Mouse (Mus musculus) midbrain, embryonic 11.5 days (tissue): ENCODE data around the gene Tox2. TPM values are rescaled to one million over a fixed set of nuclear protein-coding genes. Genes with fewer than 3 reads are reported as not detected.
A peak's percentile ranks its signal among the peaks of the same experiment; 100 is the strongest.

ENCODE experiments used
- ATAC-seq: fragments of 200-750 bp; cut with Nextera tagmentation; 2 replicates; pipeline ENCODE4 v1.8.0; 2017; ENCODE audit warnings: moderate TSS enrichment, moderate library complexity; ENCODE audit not compliant: low FRiP score
- DNase-seq: peaks from one replicate; pipeline ENCODE4 v3.0.0; 2015; ENCODE audit warnings: low spot score; ENCODE audit errors: missing footprints
- H3K27ac ChIP-seq: fragments of 300-500 bp; sonication (generic); 2 replicates; pipeline ENCODE4 v1.5.1; 2014; ENCODE audit warnings: low read depth, low read length
- H3K27me3 ChIP-seq: fragments of 300-500 bp; sonication (generic); 2 replicates; pipeline ENCODE4 v1.6.1; 2014; ENCODE audit warnings: mild to moderate bottlenecking, low read length, moderate library complexity, mixed read lengths; ENCODE audit not compliant: control insufficient read depth, insufficient read depth
- H3K36me3 ChIP-seq: fragments of 300-500 bp; sonication (generic); 2 replicates; pipeline ENCODE4 v1.6.1; 2014; ENCODE audit warnings: mild to moderate bottlenecking, low read length, moderate library complexity, mixed read lengths; ENCODE audit not compliant: control insufficient read depth, insufficient read depth
- H3K4me1 ChIP-seq: fragments of 300-500 bp; sonication (generic); 2 replicates; pipeline ENCODE4 v1.6.1; 2014; ENCODE audit warnings: low read length; ENCODE audit not compliant: control insufficient read depth, insufficient read depth
- H3K4me2 ChIP-seq: fragments of 300-500 bp; sonication (generic); 2 replicates; pipeline ENCODE4 v1.6.1; 2014; ENCODE audit warnings: mild to moderate bottlenecking, moderate library complexity
- H3K4me3 ChIP-seq: fragments of 300-500 bp; sonication (generic); 2 replicates; pipeline ENCODE4 v1.5.1; 2014; ENCODE audit warnings: low read depth, low read length
- H3K9ac ChIP-seq: fragments of 300-500 bp; sonication (generic); 2 replicates; pipeline ENCODE4 v1.6.1; 2014; ENCODE audit warnings: low read length
- H3K9me3 ChIP-seq: fragments of 300-500 bp; sonication (generic); 2 replicates; pipeline ENCODE4 v1.6.1; 2016; ENCODE audit warnings: low read length; ENCODE audit not compliant: control insufficient read depth
- WGBS: fragments of 180-500 bp; shearing (Covaris S2); extraction: QIAGEN DNeasy Blood & Tissue Kit; methylation state at CpG from one replicate; pipeline ENCODE4 v1.1.7; 2014; 5-methylcytosine and 5-hydroxymethylcytosine counted together
- polyA plus RNA-seq: library from polyadenylated mRNA; unstranded; fragments of >200 nt; fragmentation: Nextera tagmentation; extraction: Ambion mirVana; gene quantifications from 2 replicates; pipeline ENCODE4 v1.2.1, GENCODE M21; 2014

The Tox2 gene
- polyA plus RNA-seq, 1 experiment from 2014 or later: 38.2 TPM

GRCm38 (mm10) chr2:163237999-163238529 is 35.1 kb downstream of the Tox2 start:
- no peaks in the 10 kb centered on the region for H3K27me3 ChIP-seq
- H3K4me2 ChIP-seq: no peak overlapping the region
- no peaks in the 10 kb centered on the region for H3K36me3 ChIP-seq
- H3K9me3 ChIP-seq: no peaks in the 10 kb centered on the region
- peaks cover 13% of the 10 kb centered on the region for H3K4me1 ChIP-seq
- no peak overlapping the region for H3K27ac ChIP-seq
- no peak for DNase-seq
- 88% methylated on average over 12 of the region's 12 CpGs for WGBS
- peak; percentile 52 for ATAC-seq
- H3K4me3 ChIP-seq: no peak overlapping the region
- H3K9ac ChIP-seq: no peak overlapping the region

DNA sequence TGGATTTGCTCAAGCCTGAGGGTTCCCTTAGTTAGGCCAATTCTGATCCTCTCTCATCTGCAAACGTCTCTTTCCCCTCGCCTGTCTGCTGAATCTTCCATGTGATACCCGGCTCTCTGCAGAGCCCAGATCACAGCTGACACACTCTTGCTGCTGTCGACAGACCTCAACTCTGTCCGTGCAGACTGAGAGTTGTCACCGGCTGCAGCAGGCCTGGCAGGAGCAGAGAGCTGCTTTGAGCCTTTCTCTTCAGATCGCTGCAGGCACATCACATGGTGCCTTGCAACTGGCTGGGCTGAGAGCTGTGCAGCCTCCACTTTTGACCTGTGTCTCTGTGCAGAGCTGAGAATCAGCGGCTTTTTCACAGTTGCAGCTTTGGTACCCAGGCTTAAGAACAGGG is 37.0 kb downstream of the Tox2 start:
- Histone ChIP-seq H3K4me3 (no peak overlapping the region), H3K4me1 (peaks cover 23% of the 10 kb centered on the region), H3K27ac (no peak overlapping the region), H3K36me3 (no peaks in the 10 kb centered on the region), H3K27me3 (no peaks in the 10 kb centered on the region), H3K4me2 (no peak overlapping the region), H3K9ac (no peak overlapping the region), H3K9me3 (no peaks in the 10 kb centered on the region)
- ATAC-seq: no peak
- 73% methylated on average over 8 of the region's 8 CpGs for WGBS
- no peak for DNase-seq

DNA sequence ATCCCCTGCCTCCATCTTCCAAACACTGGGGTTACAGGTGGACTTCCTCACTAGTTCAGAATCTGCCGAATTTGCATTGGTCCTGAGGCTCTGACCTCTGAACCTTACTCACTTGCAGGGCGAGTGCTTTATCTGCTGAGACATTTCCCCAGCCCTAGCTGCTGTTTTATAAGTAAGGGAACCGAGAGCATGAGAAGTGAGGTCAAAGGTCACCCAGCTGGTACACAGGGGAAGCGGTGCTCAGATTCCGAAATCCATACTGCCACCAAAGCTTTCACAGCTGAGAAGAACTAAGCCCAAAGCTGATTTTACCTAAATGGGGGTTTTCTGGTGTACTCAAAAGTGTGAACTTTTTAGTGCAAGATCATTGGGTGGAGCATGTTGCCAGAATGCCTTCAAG is 38.9 kb downstream of the Tox2 start:
- Histone ChIP-seq H3K4me3 (no peak overlapping the region), H3K4me1 (peaks cover 17% of the 10 kb centered on the region), H3K4me2 (no peak overlapping the region), H3K9me3 (no peaks in the 10 kb centered on the region), H3K27me3 (no peaks in the 10 kb centered on the region), H3K36me3 (no peaks in the 10 kb centered on the region), H3K9ac (no peak overlapping the region), H3K27ac (no peak overlapping the region)
- ATAC-seq: no peak
- peak; percentile 90 for DNase-seq
- WGBS: 8% methylated on average over 5 of the region's 5 CpGs

GRCm38 (mm10) chr2:163243917-163244852 is 41.3 kb downstream of the Tox2 start:
- Histone ChIP-seq H3K9ac (no peak overlapping the region), H3K4me3 (no peak overlapping the region), H3K4me1 (peaks cover 17% of the 10 kb centered on the region), H3K27me3 (no peaks in the 10 kb centered on the region), H3K36me3 (no peaks in the 10 kb centered on the region), H3K9me3 (no peaks in the 10 kb centered on the region), H3K27ac (no peak overlapping the region), H3K4me2 (no peak overlapping the region)
- 0 out of 2 replicates have a peak, but pooled peaks have one; percentile 15 for ATAC-seq
- no peak for DNase-seq
- 61% methylated on average over 12 of the region's 12 CpGs for WGBS

GRCm38 (mm10) chr2:163248912-163249311 is 46.0 kb downstream of the Tox2 start:
- H3K4me2 ChIP-seq: no peak overlapping the region
- DNase-seq (no peak), ATAC-seq (no peak)
- no peak overlapping the region for H3K9ac ChIP-seq
- H3K36me3 ChIP-seq: no peaks in the 10 kb centered on the region
- WGBS: 85% methylated on average over 7 of the region's 7 CpGs
- H3K27me3 ChIP-seq: no peaks in the 10 kb centered on the region
- H3K4me1 ChIP-seq: peaks cover 8% of the 10 kb centered on the region
- H3K9me3 ChIP-seq: no peaks in the 10 kb centered on the region
- no peak overlapping the region for H3K27ac ChIP-seq
- no peak overlapping the region for H3K4me3 ChIP-seq

- Histone ChIP-seq H3K4me2 (no peak overlapping the region), H3K4me1 (no peaks in the 10 kb centered on the region), H3K4me3 (no peak overlapping the region), H3K36me3 (no peaks in the 10 kb centered on the region), H3K9me3 (no peaks in the 10 kb centered on the region), H3K27me3 (no peaks in the 10 kb centered on the region), H3K27ac (no peak overlapping the region), H3K9ac (no peak overlapping the region)
- WGBS: 93% methylated on average over 2 of the region's 2 CpGs
- DNase-seq: no peak
- no peak for ATAC-seq
These were observed 49.7 kb downstream of the Tox2 start for GRCm38 (mm10) chr2:163252645-163253044.

GRCm38 (mm10) chr2:163253248-163254099 is 50.5 kb downstream of the Tox2 start:
- ATAC-seq (no peak), DNase-seq (no peak)
- Histone ChIP-seq H3K9ac (no peak overlapping the region), H3K27me3 (no peaks in the 10 kb centered on the region), H3K36me3 (no peaks in the 10 kb centered on the region), H3K27ac (peak overlapping the region; percentile 7; the same call in 1 of the 2 replicates), H3K4me3 (no peak overlapping the region), H3K4me1 (no peaks in the 10 kb centered on the region), H3K4me2 (no peak overlapping the region), H3K9me3 (no peaks in the 10 kb centered on the region)
- 86% methylated on average over 22 of the region's 22 CpGs for WGBS

DNA sequence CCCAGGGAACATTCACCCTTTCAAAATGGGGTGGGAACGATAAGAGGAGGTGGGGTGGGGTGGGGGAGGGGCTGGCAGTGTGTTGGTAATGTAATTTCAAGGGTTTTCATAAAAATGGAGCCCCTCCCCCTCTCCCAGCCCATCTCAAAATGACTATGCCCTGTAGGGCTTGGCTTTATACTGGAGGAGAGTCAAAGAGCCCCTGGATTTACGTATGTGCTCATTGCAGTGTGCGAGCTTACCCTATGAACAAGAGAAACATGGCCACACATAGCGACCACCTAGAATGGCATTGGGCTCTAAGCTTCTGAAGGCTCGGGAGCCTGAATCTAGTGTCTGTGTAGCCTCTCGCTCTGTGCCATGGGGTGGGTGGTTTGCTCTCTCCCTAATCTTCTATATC is 51.3 kb downstream of the Tox2 start:
- ATAC-seq: no peak

More for the DNA sequence above, 51.3 kb downstream of the Tox2 start:
- no peaks in the 10 kb centered on the region for H3K4me1 ChIP-seq
- H3K9me3 ChIP-seq: no peaks in the 10 kb centered on the region
- WGBS: 88% methylated on average over 6 of the region's 6 CpGs
- no peaks in the 10 kb centered on the region for H3K27me3 ChIP-seq
- H3K9ac ChIP-seq: no peak overlapping the region
- no peak overlapping the region for H3K27ac ChIP-seq
- H3K4me3 ChIP-seq: no peak overlapping the region
- H3K4me2 ChIP-seq: no peak overlapping the region
- H3K36me3 ChIP-seq: no peaks in the 10 kb centered on the region
- DNase-seq: no peak
